Mouse (Mus musculus): Measurements from ENCODE around the gene Irgm2.
"Not testable (repeated sequence)": the region's sequence is repeated elsewhere in the genome, so short reads cannot be mapped to it uniquely, and the experiment has no call there.

- not testable (repeated sequence) for TF ChIP-seq CTCF, EP300 (IDR thresholded peaks at IDR 0.05)
These were observed 25.5 kb downstream of the Irgm2 start for GRCm38 (mm10) chr11:58224872-58225271.
